Mouse (Mus musculus): ENCODE measurements around the gene Galnt2. TPM values are rescaled to one million over a fixed set of nuclear protein-coding genes. Genes with fewer than 3 reads are reported as not detected.
A peak's percentile ranks its signal among the peaks of the same experiment; 100 is the strongest.

The Galnt2 gene
- total and polyA plus RNA-seq, 2 experiments from 2014 or later = 30.3 to 35.4 TPM

GRCm38 (mm10) chr8:124294425-124294824 lies 63.2 kb downstream of the Galnt2 start:
- no peaks in the 10 kb centered on the region for H3K27me3 ChIP-seq (ENCODE audit: control insufficient read depth, insufficient read depth, low read length)
- H3K27ac ChIP-seq (ENCODE audit: low read depth) = peak overlapping the region; percentile 18; the same call in 1 of the 2 replicates
- no peak overlapping the region for H3K4me3 ChIP-seq (ENCODE audit: low read depth, low read length)
- no peak overlapping the region for H3K4me2 ChIP-seq (ENCODE audit: low read depth, low read length)
- WGBS = 46% methylated on average over 6 of the region's 6 CpGs
- peaks cover 22% of the 10 kb centered on the region for H3K4me1 ChIP-seq (ENCODE audit: control insufficient read depth, insufficient read depth)
- H3K9ac ChIP-seq (replicated peaks; ENCODE audit: low read depth, low read length) = no peak overlapping the region
- H3K9me3 ChIP-seq (replicated peaks; ENCODE audit: control insufficient read depth, low read length) = no peaks in the 10 kb centered on the region
- TF ChIP-seq CTCF (IDR thresholded peaks at IDR 0.05; ENCODE audit: low read depth) = no peak
- TF ChIP-seq EP300 (IDR thresholded peaks at IDR 0.05; ENCODE audit: low read depth) = no peak
- peak; percentile 36 for ATAC-seq (ENCODE audit: insufficient read depth, low read depth)
- peaks cover 16% of the 10 kb centered on the region for H3K36me3 ChIP-seq (replicated peaks; ENCODE audit: control insufficient read depth, insufficient read depth, low read length)
- no peak for DNase-seq (ENCODE audit: low spot score)

DNA sequence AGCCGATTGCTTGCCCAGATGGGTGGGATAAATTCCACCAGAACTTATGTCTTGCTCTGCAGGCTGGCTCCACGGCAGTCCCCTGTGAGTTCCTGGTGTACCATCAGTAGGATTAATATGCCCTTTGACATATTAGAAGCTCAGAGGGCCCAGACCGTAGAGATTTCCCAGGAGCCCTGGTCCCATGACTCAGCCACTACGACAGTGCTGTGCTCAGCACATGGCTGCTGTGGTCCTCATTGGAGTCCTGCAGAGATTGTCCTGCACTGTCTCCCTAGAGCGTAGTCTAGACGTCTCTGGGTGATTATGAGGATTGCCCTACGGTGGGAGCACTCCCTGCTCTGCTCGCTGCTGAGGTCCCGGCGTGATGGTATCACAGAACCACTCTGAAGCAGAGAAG lies 63.7 kb downstream of the Galnt2 start:
- no peak overlapping the region for H3K4me2 ChIP-seq (ENCODE audit: low read depth, low read length)
- H3K27me3 ChIP-seq (ENCODE audit: control insufficient read depth, insufficient read depth, low read length) = no peaks in the 10 kb centered on the region
- peaks cover 22% of the 10 kb centered on the region for H3K4me1 ChIP-seq (ENCODE audit: control insufficient read depth, insufficient read depth)
- H3K9me3 ChIP-seq (replicated peaks; ENCODE audit: control insufficient read depth, low read length) = no peaks in the 10 kb centered on the region
- peak overlapping the region; percentile 18; the same call in 1 of the 2 replicates for H3K27ac ChIP-seq (ENCODE audit: low read depth)
- no peak for TF ChIP-seq EP300 (IDR thresholded peaks at IDR 0.05; ENCODE audit: low read depth)
- TF ChIP-seq CTCF (IDR thresholded peaks at IDR 0.05; ENCODE audit: low read depth) = no peak
- peaks cover 16% of the 10 kb centered on the region for H3K36me3 ChIP-seq (replicated peaks; ENCODE audit: control insufficient read depth, insufficient read depth, low read length)
- 64% methylated on average over 10 of the region's 10 CpGs for WGBS
- no peak overlapping the region for H3K9ac ChIP-seq (replicated peaks; ENCODE audit: low read depth, low read length)
- DNase-seq (ENCODE audit: low spot score) (no peak), ATAC-seq (ENCODE audit: insufficient read depth, low read depth) (no peak)
- no peak overlapping the region for H3K4me3 ChIP-seq (ENCODE audit: low read depth, low read length)

DNA sequence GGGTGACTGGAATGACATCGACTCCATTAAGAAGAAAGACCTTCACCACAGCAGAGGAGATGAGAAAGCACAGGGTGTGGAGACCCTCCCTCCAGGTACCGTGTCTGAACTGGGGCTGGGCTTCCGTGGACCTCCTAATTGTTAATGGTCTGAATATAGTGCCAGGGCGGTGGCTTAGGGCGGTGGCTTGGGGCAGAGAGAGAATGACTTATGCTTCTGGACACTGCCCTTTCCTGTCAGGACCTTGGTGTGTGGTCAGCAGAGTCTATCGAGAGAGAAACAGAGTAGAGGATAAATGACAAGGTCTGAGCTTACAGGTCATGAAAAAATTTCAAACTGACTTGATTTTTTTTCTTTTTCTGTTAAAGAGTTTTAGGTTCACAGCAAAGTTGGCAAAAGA lies 64.2 kb downstream of the Galnt2 start:
- no peaks in the 10 kb centered on the region for H3K27me3 ChIP-seq (ENCODE audit: control insufficient read depth, insufficient read depth, low read length)
- TF ChIP-seq CTCF (IDR thresholded peaks at IDR 0.05; ENCODE audit: low read depth) (no peak), EP300 (IDR thresholded peaks at IDR 0.05; ENCODE audit: low read depth) (no peak)
- H3K9ac ChIP-seq (replicated peaks; ENCODE audit: low read depth, low read length) = no peak overlapping the region
- H3K4me3 ChIP-seq (ENCODE audit: low read depth, low read length) = no peak overlapping the region
- peak overlapping the region; percentile 18; the same call in 1 of the 2 replicates for H3K27ac ChIP-seq (ENCODE audit: low read depth)
- no peak overlapping the region for H3K4me2 ChIP-seq (ENCODE audit: low read depth, low read length)
- ATAC-seq (ENCODE audit: insufficient read depth, low read depth) (no peak), DNase-seq (ENCODE audit: low spot score) (no peak)
- WGBS = 68% methylated on average over 6 of the region's 6 CpGs
- peaks cover 22% of the 10 kb centered on the region for H3K4me1 ChIP-seq (ENCODE audit: control insufficient read depth, insufficient read depth)
- H3K9me3 ChIP-seq (replicated peaks; ENCODE audit: control insufficient read depth, low read length) = no peaks in the 10 kb centered on the region
- H3K36me3 ChIP-seq (replicated peaks; ENCODE audit: control insufficient read depth, insufficient read depth, low read length) = peaks cover 16% of the 10 kb centered on the region

DNA sequence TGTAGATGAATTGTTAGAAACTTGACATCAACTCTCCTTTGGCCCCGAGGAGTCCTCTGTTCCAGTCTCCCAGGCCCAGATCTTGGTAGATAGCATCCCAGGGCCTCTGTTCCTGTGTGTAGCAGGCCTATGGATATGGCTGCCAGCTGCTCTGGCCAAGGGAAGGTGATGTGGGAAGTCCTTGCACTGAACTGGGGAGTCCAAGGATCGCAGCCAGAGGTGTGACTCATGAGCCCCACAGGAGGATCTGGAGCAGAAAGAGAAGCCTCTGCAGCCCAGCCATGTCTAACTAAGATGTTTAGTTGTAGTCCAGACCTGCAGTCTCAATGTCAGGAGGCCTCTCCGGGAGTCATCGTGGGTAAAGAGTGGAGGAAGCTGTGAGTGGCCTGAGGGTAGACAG lies 70.3 kb downstream of the Galnt2 start:
- Histone ChIP-seq H3K4me3 (ENCODE audit: low read depth, low read length) (no peak overlapping the region), H3K4me2 (ENCODE audit: low read depth, low read length) (no peak overlapping the region), H3K4me1 (ENCODE audit: control insufficient read depth, insufficient read depth) (0 out of 2 replicates have a peak, but pooled peaks cover under 1% of the 10 kb centered on the region), H3K9me3 (replicated peaks; ENCODE audit: control insufficient read depth, low read length) (no peaks in the 10 kb centered on the region), H3K9ac (replicated peaks; ENCODE audit: low read depth, low read length) (no peak overlapping the region), H3K36me3 (replicated peaks; ENCODE audit: control insufficient read depth, insufficient read depth, low read length) (peaks cover 13% of the 10 kb centered on the region), H3K27ac (ENCODE audit: low read depth) (no peak overlapping the region), H3K27me3 (ENCODE audit: control insufficient read depth, insufficient read depth, low read length) (no peaks in the 10 kb centered on the region)
- WGBS = 83% methylated on average over 4 of the region's 4 CpGs
- ATAC-seq (ENCODE audit: insufficient read depth, low read depth) (no peak), DNase-seq (ENCODE audit: low spot score) (no peak)
- no peak for TF ChIP-seq EP300 (IDR thresholded peaks at IDR 0.05; ENCODE audit: low read depth)
- no peak for TF ChIP-seq CTCF (IDR thresholded peaks at IDR 0.05; ENCODE audit: low read depth)

GRCm38 (mm10) chr8:124301935-124302555 lies 70.9 kb downstream of the Galnt2 start:
- Histone ChIP-seq H3K27ac (ENCODE audit: low read depth) (no peak overlapping the region), H3K4me1 (ENCODE audit: control insufficient read depth, insufficient read depth) (0 out of 2 replicates have a peak, but pooled peaks cover 6% of the 10 kb centered on the region), H3K36me3 (replicated peaks; ENCODE audit: control insufficient read depth, insufficient read depth, low read length) (peaks cover 9% of the 10 kb centered on the region), H3K4me3 (ENCODE audit: low read depth, low read length) (no peak overlapping the region), H3K9me3 (replicated peaks; ENCODE audit: control insufficient read depth, low read length) (no peaks in the 10 kb centered on the region), H3K9ac (replicated peaks; ENCODE audit: low read depth, low read length) (no peak overlapping the region), H3K4me2 (ENCODE audit: low read depth, low read length) (no peak overlapping the region), H3K27me3 (ENCODE audit: control insufficient read depth, insufficient read depth, low read length) (no peaks in the 10 kb centered on the region)
- DNase-seq (ENCODE audit: low spot score) (no peak), ATAC-seq (ENCODE audit: insufficient read depth, low read depth) (no peak)
- TF ChIP-seq EP300 (IDR thresholded peaks at IDR 0.05; ENCODE audit: low read depth) = no peak
- TF ChIP-seq CTCF (IDR thresholded peaks at IDR 0.05; ENCODE audit: low read depth) = no peak
- WGBS = 77% methylated on average over 7 of the region's 7 CpGs

Data from heart, postnatal 0 days (tissue).